Comparison of ENCODE assay signal across 8 mouse cellular contexts in the genomic region with DNA sequence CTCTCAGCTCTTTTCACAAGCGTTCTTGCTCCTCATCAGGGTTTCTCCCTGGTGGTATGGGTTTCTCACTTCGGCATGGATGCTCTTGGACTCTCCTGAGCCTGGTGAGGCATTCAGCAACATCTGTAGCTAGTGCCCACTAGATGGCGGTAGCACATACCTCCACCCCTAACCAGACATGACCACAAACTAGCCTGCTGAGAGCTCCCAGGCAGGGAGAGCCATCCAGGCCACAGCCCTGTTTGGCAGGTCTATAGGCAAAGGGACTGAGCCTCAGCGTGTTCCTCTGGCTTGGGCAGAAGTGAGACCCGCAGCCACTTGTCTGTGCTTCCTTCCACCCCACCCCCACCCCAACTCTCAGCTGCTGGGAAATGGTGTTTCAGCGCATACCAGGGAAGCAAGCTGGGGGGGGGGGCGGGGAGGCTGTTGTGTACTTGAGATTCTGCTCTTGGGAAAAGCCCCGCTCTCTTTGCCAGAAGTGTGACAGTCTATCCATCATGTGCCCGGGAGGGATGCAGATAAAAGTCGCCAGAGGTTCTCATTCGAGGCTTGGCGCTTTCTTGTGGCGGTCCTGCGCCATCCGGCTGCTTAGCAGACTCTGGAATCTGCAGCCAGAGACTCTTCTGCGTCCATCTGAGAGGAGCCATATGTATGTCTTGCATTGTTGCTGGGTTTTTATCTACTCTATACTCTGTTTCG.
DNase-seq lines count a peak whose midpoint lies in the region; ATAC-seq lines count a peak whose summit lies in the region.

No protein-coding gene starts in this region.

- peak; percentile 94 for ATAC-seq in hindbrain, embryonic 13.5 days (ENCODE audit: low FRiP score)

- no peaks in the 10 kb centered on the region for H3K27me3 ChIP-seq in hindbrain, embryonic 13.5 days

- no peak overlapping the region; the same call in 1 of the 2 replicates for H3K9ac ChIP-seq in hindbrain, embryonic 13.5 days

- WGBS in hindbrain, embryonic 13.5 days = 33% methylated on average over 17 of the region's 17 CpGs

- H3K9me3 ChIP-seq in hindbrain, embryonic 13.5 days = peaks cover 12% of the 10 kb centered on the region; the same call in 1 of the 2 replicates

- no peaks in the 10 kb centered on the region; the same call in 1 of the 2 replicates for H3K36me3 ChIP-seq in hindbrain, embryonic 13.5 days

- H3K4me1 ChIP-seq in hindbrain, embryonic 13.5 days (replicated peaks) = peaks cover 9% of the 10 kb centered on the region

- H3K27ac ChIP-seq in hindbrain, embryonic 13.5 days = peak overlapping the region; percentile 70

- no peak overlapping the region for H3K4me3 ChIP-seq in hindbrain, embryonic 13.5 days

- DNase-seq in adipocyte (ENCODE audit: low spot score) = peak; percentile 87
- DNase-seq in cerebellum, postnatal 36 days = peak; percentile 61 to 67
- DNase-seq in gastrocnemius, adult 18-20 months (ENCODE audit: low spot score) = peak; percentile 63
- DNase-seq in layer of hippocampus, postnatal 10 days (ENCODE audit: low spot score in 2 of 2) = peak; percentile 58 to 70
- peak; percentile 80 for DNase-seq in lung, postnatal 10 days
- DNase-seq in retina, postnatal 7 days (ENCODE audit: low read depth, low spot score) = peak; percentile 56
- DNase-seq in urinary bladder, postnatal 25 days (ENCODE audit: low spot score) = peak; percentile 48

- H3K4me2 ChIP-seq in hindbrain, embryonic 13.5 days = peak overlapping the region; percentile 23
